Mouse (Mus musculus) cerebellum, postnatal 4 days (tissue): ENCODE data around the gene Dlx6.

ENCODE experiments used
- DNase-seq, 2 experiments: peaks; one replicate each; pipeline ENCODE4 v3.0.0; 2022; ENCODE audit warnings: low spot score in 2 of 2, mixed read lengths in 1 of 2

Dlx6 gene

GRCm38 (mm10) chr6:6859950-6860410, 3.2 kb upstream of the Dlx6 start:
- DNase-seq: no peak

- no peak for DNase-seq
These were observed 2.6 kb upstream of the Dlx6 start for GRCm38 (mm10) chr6:6860411-6861085.

GRCm38 (mm10) chr6:6861086-6861797, 1.9 kb upstream of the Dlx6 start:
- no peak for DNase-seq

GRCm38 (mm10) chr6:6861798-6862428, 1.2 kb upstream of the Dlx6 start:
- no peak for DNase-seq

GRCm38 (mm10) chr6:6862611-6863010, 523 bp upstream of the Dlx6 start:
- no peak for DNase-seq

- no peak for DNase-seq
These were observed 821 bp downstream of the Dlx6 start for GRCm38 (mm10) chr6:6863955-6864354.

- DNase-seq: no peak
These were observed 1.6 kb downstream of the Dlx6 start for GRCm38 (mm10) chr6:6864441-6865440.

GRCm38 (mm10) chr6:6867031-6867430, 3.9 kb downstream of the Dlx6 start:
- DNase-seq: no peak

- no peak for DNase-seq
These were observed 6.0 kb downstream of the Dlx6 start for GRCm38 (mm10) chr6:6869041-6869685.

GRCm38 (mm10) chr6:6869961-6870800, 7.0 kb downstream of the Dlx6 start:
- no peak for DNase-seq

GRCm38 (mm10) chr6:6870876-6871420, 7.8 kb downstream of the Dlx6 start:
- no peak for DNase-seq

GRCm38 (mm10) chr6:6871692-6872091, 8.6 kb downstream of the Dlx6 start:
- no peak for DNase-seq

- no peak for DNase-seq
These were observed 9.7 kb downstream of the Dlx6 start for GRCm38 (mm10) chr6:6872873-6873272.

- DNase-seq: no peak
These were observed 10.4 kb downstream of the Dlx6 start for GRCm38 (mm10) chr6:6873476-6874072.

GRCm38 (mm10) chr6:6874073-6874771, 11.1 kb downstream of the Dlx6 start:
- no peak for DNase-seq

- DNase-seq: no peak
These were observed 12.0 kb downstream of the Dlx6 start for GRCm38 (mm10) chr6:6875136-6875535.

- DNase-seq: no peak
These were observed 12.5 kb downstream of the Dlx6 start for GRCm38 (mm10) chr6:6875676-6876075.

GRCm38 (mm10) chr6:6876231-6876630, 13.1 kb downstream of the Dlx6 start:
- DNase-seq: no peak

- no peak for DNase-seq
These were observed 13.6 kb downstream of the Dlx6 start for GRCm38 (mm10) chr6:6876731-6877130.
